Mouse (Mus musculus): Measurements from ENCODE around the gene Wdr5b. TPM values are rescaled to one million over a fixed set of nuclear protein-coding genes. Genes with fewer than 3 reads are reported as not detected.
"Not testable (repeated sequence)": the region's sequence is repeated elsewhere in the genome, so short reads cannot be mapped to it uniquely, and the experiment has no call there.

Gene Wdr5b
- polyA plus RNA-seq (2016; fragmentation: Nextera tagmentation; extraction: Ambion mirVana): 14.1 and 14.2 TPM in 2 replicates

GRCm38 (mm10) chr16:36040640-36041624, at the start of gene Wdr5b:
Wdr5b (plus strand) TSS chr16:36041190.
- Histone ChIP-seq H3K4me3 (peak within 1 kb of the TSS; percentile 64), H3K9ac (peak within 1 kb of the TSS; percentile 67), H3K4me1 (peaks cover 10% of the 10 kb centered on the region), H3K9me3 (no peaks in the 10 kb centered on the region), H3K4me2 (replicated peaks) (peak within 1 kb of the TSS; percentile 60), H3K27me3 (no peaks in the 10 kb centered on the region), H3K27ac (peak within 1 kb of the TSS; percentile 89), H3K36me3 (peaks cover 36% of the 10 kb centered on the region)
- 2% methylated on average over 39 of the region's 39 CpGs for WGBS
- peak; percentile 95 for ATAC-seq (ENCODE audit: insufficient number of reproducible peaks, insufficient read depth, low FRiP score, low TSS enrichment)

DNA sequence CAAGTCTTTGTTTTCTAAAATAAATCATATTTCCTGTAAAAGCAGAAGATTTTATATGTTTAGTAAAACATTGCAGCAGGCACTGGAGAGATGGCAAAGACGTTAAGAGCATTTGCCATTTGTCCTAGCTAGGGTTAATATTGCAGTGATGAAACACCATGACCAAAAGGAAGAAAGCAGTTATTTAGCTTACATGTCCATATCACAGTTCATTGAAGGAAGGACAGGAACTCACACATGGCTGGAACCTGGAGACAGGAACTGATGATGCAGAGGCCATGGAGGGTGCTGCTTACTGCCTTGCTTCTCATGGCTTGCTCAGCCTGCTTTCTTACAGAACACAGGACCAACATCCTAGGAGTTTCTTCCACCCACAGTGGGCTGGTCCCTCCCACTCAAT, 48.6 kb upstream of the Wdr5b start:
- H3K9ac ChIP-seq: no peak overlapping the region
- WGBS: 75% methylated on average over 1 of the region's 1 CpGs
- H3K4me1 ChIP-seq: no peaks in the 10 kb centered on the region
- no peak overlapping the region for H3K27ac ChIP-seq
- no peaks in the 10 kb centered on the region for H3K9me3 ChIP-seq
- H3K36me3 ChIP-seq: no peaks in the 10 kb centered on the region
- ATAC-seq (ENCODE audit: insufficient number of reproducible peaks, insufficient read depth, low FRiP score, low TSS enrichment): no peak
- H3K4me3 ChIP-seq: no peak overlapping the region
- no peaks in the 10 kb centered on the region for H3K27me3 ChIP-seq
- no peak overlapping the region for H3K4me2 ChIP-seq (replicated peaks)

DNA sequence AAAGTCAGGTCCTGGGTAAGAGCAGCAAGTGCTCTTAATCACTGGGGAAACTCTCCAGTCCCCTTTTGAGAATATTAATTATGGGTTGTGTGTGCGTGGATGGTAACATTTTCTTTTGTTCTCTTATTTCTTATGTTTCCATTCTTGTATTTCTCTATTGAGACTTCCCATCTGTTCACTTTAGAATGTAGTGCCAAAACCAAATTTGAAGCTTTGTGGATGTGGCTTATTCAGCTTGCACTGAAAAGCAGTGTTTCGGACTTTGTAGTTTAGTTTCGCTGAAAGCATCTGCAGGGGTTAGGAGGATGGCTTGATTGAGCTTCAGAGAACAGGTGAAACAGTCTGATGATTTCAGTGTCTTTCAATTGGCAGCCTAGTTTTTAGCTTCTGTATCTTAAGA, 47.7 kb upstream of the Wdr5b start:
- Histone ChIP-seq H3K4me2 (replicated peaks) (no peak overlapping the region), H3K27me3 (no peaks in the 10 kb centered on the region), H3K27ac (no peak overlapping the region), H3K36me3 (no peaks in the 10 kb centered on the region), H3K9ac (no peak overlapping the region), H3K4me3 (no peak overlapping the region), H3K9me3 (no peaks in the 10 kb centered on the region), H3K4me1 (no peaks in the 10 kb centered on the region)
- ATAC-seq (ENCODE audit: insufficient number of reproducible peaks, insufficient read depth, low FRiP score, low TSS enrichment): no peak
- WGBS: 92% methylated on average over 3 of the region's 3 CpGs

DNA sequence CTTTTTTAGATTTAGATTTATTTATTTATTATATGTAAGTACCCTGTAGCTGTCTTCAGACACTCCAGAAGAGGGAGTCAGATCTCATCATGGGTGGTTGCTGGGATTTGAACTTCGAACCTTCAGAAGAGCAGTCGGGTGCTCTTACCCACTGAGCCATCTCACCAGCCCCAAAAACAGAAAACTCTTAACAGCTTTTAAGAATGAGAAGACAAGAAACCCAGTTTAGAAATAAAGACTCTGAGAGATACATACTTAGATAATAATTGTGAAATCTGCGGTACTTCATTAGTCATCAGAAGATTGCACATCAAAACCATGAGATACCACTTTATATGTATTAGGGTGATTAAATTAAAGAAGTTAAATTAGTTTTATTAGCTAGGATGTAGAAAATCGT, 42.1 kb upstream of the Wdr5b start:
- not testable (repeated sequence) for H3K9ac ChIP-seq; H3K4me1 ChIP-seq; H3K9me3 ChIP-seq; ATAC-seq (ENCODE audit: insufficient number of reproducible peaks, insufficient read depth, low FRiP score, low TSS enrichment); H3K27ac ChIP-seq; H3K36me3 ChIP-seq; H3K4me2 ChIP-seq (replicated peaks); H3K27me3 ChIP-seq; H3K4me3 ChIP-seq
- WGBS: 95% methylated on average over 4 of the region's 4 CpGs

- no peak for ATAC-seq (ENCODE audit: insufficient number of reproducible peaks, insufficient read depth, low FRiP score, low TSS enrichment)
- H3K27me3 ChIP-seq: no peaks in the 10 kb centered on the region
Observed at GRCm38 (mm10) chr16:36008396-36008795, 32.6 kb upstream of the Wdr5b start.

GRCm38 (mm10) chr16:36016335-36016734, 24.7 kb upstream of the Wdr5b start:
- H3K9me3 ChIP-seq: no peaks in the 10 kb centered on the region
- no peak overlapping the region for H3K4me3 ChIP-seq
- no peak overlapping the region for H3K27ac ChIP-seq
- H3K27me3 ChIP-seq: no peaks in the 10 kb centered on the region
- H3K4me1 ChIP-seq: no peaks in the 10 kb centered on the region
- ATAC-seq (ENCODE audit: insufficient number of reproducible peaks, insufficient read depth, low FRiP score, low TSS enrichment): no peak
- 86% methylated on average over 1 of the region's 1 CpGs for WGBS
- no peak overlapping the region for H3K9ac ChIP-seq
- no peak overlapping the region for H3K4me2 ChIP-seq (replicated peaks)
- peaks cover 13% of the 10 kb centered on the region for H3K36me3 ChIP-seq

More at GRCm38 (mm10) chr16:36008396-36008795, 32.6 kb upstream of the Wdr5b start:
- Histone ChIP-seq H3K27ac (no peak overlapping the region), H3K9me3 (no peaks in the 10 kb centered on the region), H3K9ac (no peak overlapping the region), H3K4me3 (no peak overlapping the region), H3K4me1 (no peaks in the 10 kb centered on the region), H3K4me2 (replicated peaks) (no peak overlapping the region), H3K36me3 (peaks cover 16% of the 10 kb centered on the region; the same call in 1 of the 2 replicates)
- 88% methylated on average over 3 of the region's 3 CpGs for WGBS

DNA sequence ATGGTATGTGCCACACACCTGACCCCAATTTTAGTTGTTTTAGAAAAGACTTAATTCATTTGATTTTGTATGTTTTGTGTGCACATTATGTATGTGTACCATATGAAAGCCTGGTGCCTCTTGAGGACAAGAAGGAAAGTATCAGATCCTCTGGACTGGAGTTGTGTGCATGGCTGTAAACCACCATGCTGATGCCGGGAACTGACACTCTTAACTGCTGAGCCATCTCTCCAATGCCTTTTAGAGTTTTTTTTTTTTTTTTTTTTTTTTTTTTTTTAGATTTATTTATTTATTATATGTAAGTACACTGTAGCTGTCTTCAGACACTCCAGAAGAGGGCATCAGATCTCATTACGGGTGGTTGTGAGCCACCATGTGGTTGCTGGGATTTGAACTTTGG, 12.9 kb upstream of the Wdr5b start:
- not testable (repeated sequence) for H3K9me3 ChIP-seq; ATAC-seq (ENCODE audit: insufficient number of reproducible peaks, insufficient read depth, low FRiP score, low TSS enrichment); H3K27me3 ChIP-seq; H3K9ac ChIP-seq; H3K4me1 ChIP-seq; H3K4me2 ChIP-seq (replicated peaks); H3K4me3 ChIP-seq; H3K27ac ChIP-seq
- H3K36me3 ChIP-seq: peaks cover 21% of the 10 kb centered on the region
- 83% methylated on average over 1 of the region's 2 CpGs for WGBS

GRCm38 (mm10) chr16:36041625-36042020, 633 bp downstream of the Wdr5b start:
- 30% methylated on average over 11 of the region's 11 CpGs for WGBS
- Histone ChIP-seq H3K27ac (peak overlapping the region; percentile 89), H3K36me3 (peaks cover 41% of the 10 kb centered on the region), H3K4me2 (replicated peaks) (peak overlapping the region; percentile 60), H3K4me1 (peaks cover 10% of the 10 kb centered on the region), H3K9ac (peak overlapping the region; percentile 67), H3K4me3 (peak overlapping the region; percentile 64), H3K9me3 (no peaks in the 10 kb centered on the region), H3K27me3 (no peaks in the 10 kb centered on the region)
- ATAC-seq (ENCODE audit: insufficient number of reproducible peaks, insufficient read depth, low FRiP score, low TSS enrichment): no peak

GRCm38 (mm10) chr16:36043073-36043472, 2.1 kb downstream of the Wdr5b start:
- H3K9me3 ChIP-seq: no peaks in the 10 kb centered on the region
- no peaks in the 10 kb centered on the region for H3K27me3 ChIP-seq
- no peak overlapping the region for H3K27ac ChIP-seq
- no peak overlapping the region for H3K9ac ChIP-seq
- WGBS: 87% methylated on average over 10 of the region's 10 CpGs
- peaks cover 10% of the 10 kb centered on the region for H3K4me1 ChIP-seq
- H3K4me3 ChIP-seq: no peak overlapping the region
- H3K36me3 ChIP-seq: peaks cover 53% of the 10 kb centered on the region
- no peak for ATAC-seq (ENCODE audit: insufficient number of reproducible peaks, insufficient read depth, low FRiP score, low TSS enrichment)
- H3K4me2 ChIP-seq (replicated peaks): no peak overlapping the region

GRCm38 (mm10) chr16:36043964-36044363, 3.0 kb downstream of the Wdr5b start:
- H3K9me3 ChIP-seq: no peaks in the 10 kb centered on the region
- WGBS: 90% methylated on average over 4 of the region's 4 CpGs
- H3K9ac ChIP-seq: no peak overlapping the region
- no peaks in the 10 kb centered on the region for H3K27me3 ChIP-seq
- H3K27ac ChIP-seq: no peak overlapping the region
- peaks cover 62% of the 10 kb centered on the region for H3K36me3 ChIP-seq
- no peak overlapping the region for H3K4me3 ChIP-seq
- no peak overlapping the region for H3K4me2 ChIP-seq (replicated peaks)
- no peak for ATAC-seq (ENCODE audit: insufficient number of reproducible peaks, insufficient read depth, low FRiP score, low TSS enrichment)
- H3K4me1 ChIP-seq: peaks cover 10% of the 10 kb centered on the region

GRCm38 (mm10) chr16:36047538-36047937, 6.5 kb downstream of the Wdr5b start:
- H3K9ac ChIP-seq: no peak overlapping the region
- no peak for ATAC-seq (ENCODE audit: insufficient number of reproducible peaks, insufficient read depth, low FRiP score, low TSS enrichment)
- no peak overlapping the region for H3K4me2 ChIP-seq (replicated peaks)
- 88% methylated on average over 4 of the region's 4 CpGs for WGBS
- no peak overlapping the region for H3K27ac ChIP-seq
- peaks cover 91% of the 10 kb centered on the region for H3K36me3 ChIP-seq
- H3K9me3 ChIP-seq: no peaks in the 10 kb centered on the region
- no peaks in the 10 kb centered on the region for H3K27me3 ChIP-seq
- H3K4me1 ChIP-seq: peaks cover 2% of the 10 kb centered on the region
- H3K4me3 ChIP-seq: no peak overlapping the region

DNA sequence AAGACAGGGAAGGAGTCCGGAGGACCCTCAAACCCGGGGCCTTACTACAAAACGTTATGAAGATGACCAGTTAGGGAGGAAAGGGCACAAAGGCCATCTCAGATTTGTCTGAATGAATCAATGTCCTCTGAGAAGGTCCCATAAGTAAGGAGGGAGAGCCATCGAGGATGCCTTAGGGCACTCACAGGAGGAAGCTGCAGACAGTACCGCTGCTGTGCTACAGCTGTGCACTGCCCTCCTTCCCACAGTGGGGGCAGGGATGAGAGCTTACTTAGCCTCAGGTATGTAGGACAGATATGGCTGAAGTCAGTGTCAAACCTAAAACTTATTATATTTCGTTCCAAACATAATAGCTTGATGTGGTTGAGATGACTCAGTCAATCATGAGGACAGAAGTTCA, 10.5 kb downstream of the Wdr5b start:
- Histone ChIP-seq H3K4me1 (no peaks in the 10 kb centered on the region), H3K27ac (no peak overlapping the region), H3K9me3 (no peaks in the 10 kb centered on the region), H3K4me2 (replicated peaks) (no peak overlapping the region), H3K36me3 (peaks cover 61% of the 10 kb centered on the region), H3K9ac (no peak overlapping the region), H3K27me3 (no peaks in the 10 kb centered on the region), H3K4me3 (no peak overlapping the region)
- WGBS: 72% methylated on average over 6 of the region's 6 CpGs
- no peak for ATAC-seq (ENCODE audit: insufficient number of reproducible peaks, insufficient read depth, low FRiP score, low TSS enrichment)

Data from embryonic facial prominence, embryonic 12.5 days (tissue).